Mouse (Mus musculus): Measurements from ENCODE around the gene Mrpl20. TPM values are rescaled to one million over a fixed set of nuclear protein-coding genes. Genes with fewer than 3 reads are reported as not detected.

Gene Mrpl20
- total and polyA plus RNA-seq, 3 experiments: 336 to 346 TPM; not detected in 1

- DNase-seq (ENCODE audit: low read depth, low spot score): peak; percentile 64
- Histone ChIP-seq H3K4me1 (ENCODE audit: control insufficient read depth in 1 of 2, insufficient read depth in 2 of 2, low read length in 2 of 2) (peaks cover 19 to 34% of the 10 kb centered on the region in 2 experiments), H3K9ac (ENCODE audit: control insufficient read depth, low read depth, low read length, poor library complexity, severe bottlenecking) (no peak overlapping the region), H3K79me2 (ENCODE audit: control insufficient read depth, insufficient read depth, low read length, poor library complexity) (peaks cover 47% of the 10 kb centered on the region), H3K36me3 (ENCODE audit: control insufficient read depth in 1 of 2, insufficient read depth in 2 of 2, low read length in 2 of 2) (peaks cover 4 to 15% of the 10 kb centered on the region in 2 experiments; a peak in 3 of 4 replicates), H3K9me3 (replicated peaks; ENCODE audit: insufficient read depth, low read length) (no peaks in the 10 kb centered on the region), H3K27ac (ENCODE audit: control insufficient read depth, low read depth, low read length) (peak overlapping the region; percentile 42), H3K4me3 (ENCODE audit: control insufficient read depth in 1 of 2, insufficient read depth in 1 of 2, low read depth in 2 of 2, low read length in 2 of 2) (peak overlapping the region in 1 of 2 experiments; percentile 98; a peak in 2 of 4 replicates), H3K27me3 (ENCODE audit: control insufficient read depth in 1 of 2, insufficient read depth in 2 of 2, low read length in 2 of 2) (no peaks in the 10 kb centered on the region)
- TF ChIP-seq UBTF (IDR thresholded peaks at IDR 0.05; ENCODE audit: borderline replicate concordance, insufficient read depth, low read depth, low read length): no peak
- no peak for TF ChIP-seq NRF1 (IDR thresholded peaks at IDR 0.05; ENCODE audit: insufficient read depth, low read depth, low read length, poor library complexity, severe bottlenecking)
- no peak for TF ChIP-seq ELF1 (IDR thresholded peaks at IDR 0.05; ENCODE audit: low read depth, low read length)
- no peak for TF ChIP-seq CHD2 (IDR thresholded peaks at IDR 0.05; ENCODE audit: low read length)
- no peak for TF ChIP-seq MAX (IDR thresholded peaks at IDR 0.05; ENCODE audit: low read length)
- no peak for TF ChIP-seq TAL1 (IDR thresholded peaks at IDR 0.05; ENCODE audit: low read length)
- peak; percentile 47; the same call in 1 of the 2 replicates for TF ChIP-seq SIN3A (IDR thresholded peaks at IDR 0.05; ENCODE audit: low read length)
- no peak for TF ChIP-seq MYC (IDR thresholded peaks at IDR 0.05; ENCODE audit: low read depth, low read length)
- TF ChIP-seq ZMIZ1 (IDR thresholded peaks at IDR 0.05; ENCODE audit: low read depth, low read length): no peak
- no peak for TF ChIP-seq SMC3 (IDR thresholded peaks at IDR 0.05; ENCODE audit: low read depth, low read length)
- TF ChIP-seq RAD21 (IDR thresholded peaks at IDR 0.05; ENCODE audit: low read depth, low read length): no peak
- no peak for TF ChIP-seq MAZ (IDR thresholded peaks at IDR 0.05; ENCODE audit: low read depth, low read length)
- no peak for TF ChIP-seq NELFE (IDR thresholded peaks at IDR 0.05; ENCODE audit: low read depth, low read length)
- TF ChIP-seq JUND (IDR thresholded peaks at IDR 0.05; ENCODE audit: low read depth, low read length): no peak
- TF ChIP-seq GATA1 (IDR thresholded peaks at IDR 0.05; ENCODE audit: low read depth, low read length): peak; percentile 23; the same call in 1 of the 2 replicates
- no peak for TF ChIP-seq ZKSCAN1 (IDR thresholded peaks at IDR 0.05; ENCODE audit: low read depth, low read length)
- no peak for TF ChIP-seq CHD1 (IDR thresholded peaks at IDR 0.05; ENCODE audit: low read depth, low read length)
- no peak for TF ChIP-seq E2F4 (IDR thresholded peaks at IDR 0.05; ENCODE audit: borderline replicate concordance, low read depth, low read length)
- TF ChIP-seq TBP (IDR thresholded peaks at IDR 0.05; ENCODE audit: low read depth, low read length): no peak
- TF ChIP-seq MXI1 (IDR thresholded peaks at IDR 0.05; ENCODE audit: low read depth, low read length): no peak
- TF ChIP-seq MEF2A (IDR thresholded peaks at IDR 0.05; ENCODE audit: extremely low read depth, insufficient replicate concordance, low read depth, low read length, poor library complexity, severe bottlenecking): no peak
- peak; percentile 53 for TF ChIP-seq TCF12 (IDR thresholded peaks at IDR 0.05; ENCODE audit: low read depth, low read length)
- no peak for TF ChIP-seq POLR2AphosphoS5 (IDR thresholded peaks at IDR 0.05; ENCODE audit: borderline replicate concordance, low read depth, low read length)
- TF ChIP-seq EP300 (IDR thresholded peaks at IDR 0.05; ENCODE audit: low read depth in 1 of 2, low read length in 2 of 2): peak; percentile 24 to 63; a peak in 2 of 4 replicates
- no peak for TF ChIP-seq MAFK (IDR thresholded peaks at IDR 0.05; ENCODE audit: borderline replicate concordance, low read depth, low read length)
- TF ChIP-seq CTCF (IDR thresholded peaks at IDR 0.05 in 2 of 3, conservative IDR thresholded peaks at IDR 0.05 in 1 of 3; ENCODE audit: control insufficient read depth in 1 of 3, insufficient read depth in 1 of 3, low read depth in 2 of 3, low read length in 3 of 3, poor library complexity in 1 of 3, severe bottlenecking in 1 of 3): no peak
Measured at GRCm38 (mm10) chr4:155849792-155850451, 47.2 kb downstream of the Mrpl20 start.

All from MEL (cell line).